Mouse (Mus musculus): ENCODE measurements around the gene Ces1e.

DNA sequence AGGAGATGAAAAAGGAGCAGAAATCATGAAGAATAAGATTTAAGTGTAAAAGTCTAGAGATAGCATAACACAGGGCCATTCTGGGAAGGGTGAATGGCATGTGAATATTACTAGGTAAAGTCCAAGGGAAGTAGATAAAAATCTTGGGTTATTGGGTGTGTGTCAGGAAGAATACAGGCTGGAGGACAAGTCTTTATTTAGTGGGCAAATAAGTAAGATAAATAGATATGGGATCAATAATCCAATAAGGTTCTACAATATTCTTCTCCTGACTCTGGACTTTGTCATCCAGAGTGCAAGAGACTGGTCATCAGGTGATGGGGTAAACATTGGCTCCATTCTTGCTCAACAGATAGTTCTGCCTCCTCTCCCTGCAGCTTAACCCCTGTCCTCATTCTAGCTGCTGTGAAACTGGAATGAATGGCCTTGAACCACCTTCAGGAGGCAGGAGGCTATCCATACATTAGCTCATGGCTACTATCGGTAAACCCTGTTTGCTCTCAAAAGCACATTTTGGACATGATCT is 23.0 kb upstream of the Ces1e start:
- TF ChIP-seq CTCF (IDR thresholded peaks at IDR 0.05) = no peak
- no peak for TF ChIP-seq EP300 (IDR thresholded peaks at IDR 0.05)
